Comparison of ENCODE assay signal across 16 mouse cellular contexts in the genomic region with DNA sequence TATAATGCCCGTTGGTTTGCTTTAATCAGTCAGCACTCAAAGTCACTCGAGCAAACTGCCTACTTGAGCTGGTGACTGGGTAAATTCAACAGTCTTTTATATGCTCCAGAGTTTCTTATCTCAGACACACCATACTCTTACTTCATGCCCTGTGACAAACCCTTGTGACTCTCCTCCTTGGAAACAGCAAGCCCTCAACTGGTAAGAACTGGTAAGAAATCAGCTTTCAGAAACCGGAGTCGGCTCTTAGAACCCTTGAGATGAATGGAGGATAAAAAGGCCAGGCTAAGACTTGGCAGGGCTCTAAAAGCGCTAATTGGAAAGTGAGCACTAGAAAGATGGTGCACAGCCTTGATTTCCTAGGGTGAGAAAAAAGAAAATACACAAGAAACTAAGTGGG.
DNase-seq lines count a peak whose midpoint lies in the region; ATAC-seq and TF ChIP-seq lines count a peak whose summit lies in the region.
"Had no signal": no experiment of that assay in that cellular context is flagged by ENCODE, and none has a peak within 500 bp of the region (broad histone marks: within the 10 kb centered on the region; RNA-seq: fewer than 3 reads in every experiment).

No protein-coding gene starts in this region.

- ATAC-seq in forebrain, embryonic 16.5 days: peak; percentile 84
- peak; percentile 73 for ATAC-seq in lung, embryonic 16.5 days (ENCODE audit: low read depth)
- no peak for ATAC-seq in stomach, postnatal 0 days (ENCODE audit: low FRiP score, low TSS enrichment)
- ATAC-seq: inflammation-experienced regulatory T-cells, adult 6 months had no signal

- WGBS in forebrain, embryonic 16.5 days: 33% methylated on average over 5 of the region's 5 CpGs
- 37% methylated on average over 5 of the region's 5 CpGs for WGBS in lung, embryonic 16.5 days
- 51% methylated on average over 5 of the region's 5 CpGs for WGBS in stomach, postnatal 0 days

- H3K9ac ChIP-seq in forebrain, embryonic 16.5 days (replicated peaks; ENCODE audit: low read depth, low read length): no peak overlapping the region
- H3K9ac ChIP-seq in lung, embryonic 16.5 days (ENCODE audit: low read length): no peak overlapping the region
- no peak overlapping the region for H3K9ac ChIP-seq in stomach, postnatal 0 days (ENCODE audit: low read length)
- H3K9ac ChIP-seq: heart, embryonic 15.5 days; limb, embryonic 13.5 days; liver, embryonic 15.5 days; neural tube, embryonic 15.5 days had no signal

- no peaks in the 10 kb centered on the region for H3K36me3 ChIP-seq in forebrain, embryonic 16.5 days (ENCODE audit: control insufficient read depth, insufficient read depth)
- H3K36me3 ChIP-seq in lung, embryonic 16.5 days (ENCODE audit: control insufficient read depth, insufficient read depth, low read length): no peaks in the 10 kb centered on the region
- no peaks in the 10 kb centered on the region for H3K36me3 ChIP-seq in stomach, postnatal 0 days (ENCODE audit: control insufficient read depth, insufficient read depth, low read length)
- H3K36me3 ChIP-seq: heart, embryonic 15.5 days; hindbrain, embryonic 10.5 days; limb, embryonic 13.5 days; liver, embryonic 15.5 days; neural tube, embryonic 15.5 days had no signal

- peaks cover 6% of the 10 kb centered on the region for H3K4me1 ChIP-seq in forebrain, embryonic 16.5 days (replicated peaks; ENCODE audit: control insufficient read depth, insufficient read depth, low read length)
- H3K4me1 ChIP-seq in lung, embryonic 16.5 days (replicated peaks; ENCODE audit: control insufficient read depth, insufficient read depth, low read length): no peaks in the 10 kb centered on the region
- H3K4me1 ChIP-seq in stomach, postnatal 0 days (replicated peaks; ENCODE audit: control insufficient read depth, insufficient read depth): no peaks in the 10 kb centered on the region
- H3K4me1 ChIP-seq: heart, embryonic 15.5 days; hindbrain, embryonic 10.5 days; limb, embryonic 13.5 days; liver, embryonic 15.5 days; neural tube, embryonic 15.5 days had no signal

- no peaks in the 10 kb centered on the region for H3K27me3 ChIP-seq in forebrain, embryonic 16.5 days (replicated peaks; ENCODE audit: control insufficient read depth, insufficient read depth, low read length)
- no peaks in the 10 kb centered on the region for H3K27me3 ChIP-seq in lung, embryonic 16.5 days (ENCODE audit: control insufficient read depth, insufficient read depth, low read depth, low read length)
- H3K27me3 ChIP-seq in stomach, postnatal 0 days (ENCODE audit: control insufficient read depth, insufficient read depth, low read length): no peaks in the 10 kb centered on the region
- H3K27me3 ChIP-seq: heart, embryonic 15.5 days; limb, embryonic 13.5 days; liver, embryonic 15.5 days; neural tube, embryonic 15.5 days had no signal

- no peak overlapping the region for H3K4me2 ChIP-seq in forebrain, embryonic 16.5 days (ENCODE audit: low read length)
- H3K4me2 ChIP-seq in lung, embryonic 16.5 days (ENCODE audit: low read depth, low read length): no peak overlapping the region
- H3K4me2 ChIP-seq in stomach, postnatal 0 days (replicated peaks; ENCODE audit: low read depth): no peak overlapping the region
- H3K4me2 ChIP-seq: heart, embryonic 15.5 days; limb, embryonic 13.5 days; liver, embryonic 15.5 days; midbrain, embryonic 11.5 days; neural tube, embryonic 15.5 days had no signal

- H3K27ac ChIP-seq in layer of hippocampus, adult 2 months: peak overlapping the region; percentile 80
- no peak overlapping the region for H3K27ac ChIP-seq in forebrain, embryonic 16.5 days (ENCODE audit: low read length)
- no peak overlapping the region for H3K27ac ChIP-seq in lung, embryonic 16.5 days (ENCODE audit: low read length)
- H3K27ac ChIP-seq in stomach, postnatal 0 days (replicated peaks): no peak overlapping the region
- H3K27ac ChIP-seq: heart, embryonic 15.5 days; hindbrain, embryonic 10.5 days; limb, embryonic 13.5 days; liver, embryonic 15.5 days; neural tube, embryonic 15.5 days had no signal

- no peaks in the 10 kb centered on the region for H3K9me3 ChIP-seq in forebrain, embryonic 16.5 days (ENCODE audit: control insufficient read depth, low read length)
- no peaks in the 10 kb centered on the region for H3K9me3 ChIP-seq in lung, embryonic 16.5 days (ENCODE audit: control insufficient read depth, low read length)
- no peaks in the 10 kb centered on the region for H3K9me3 ChIP-seq in stomach, postnatal 0 days (ENCODE audit: control insufficient read depth, low read length)
- H3K9me3 ChIP-seq: heart, embryonic 15.5 days; hindbrain, embryonic 10.5 days; limb, embryonic 13.5 days; liver, embryonic 15.5 days; neural tube, embryonic 15.5 days had no signal

- H3K4me3 ChIP-seq in layer of hippocampus, adult 2 months: no peak overlapping the region
- H3K4me3 ChIP-seq in forebrain, embryonic 16.5 days (replicated peaks; ENCODE audit: low read length): no peak overlapping the region
- no peak overlapping the region for H3K4me3 ChIP-seq in lung, embryonic 16.5 days (ENCODE audit: low read length)
- no peak overlapping the region for H3K4me3 ChIP-seq in stomach, postnatal 0 days (ENCODE audit: low read depth, low read length)
- H3K4me3 ChIP-seq: heart, embryonic 15.5 days; hindbrain, embryonic 10.5 days; limb, embryonic 13.5 days; liver, embryonic 15.5 days; neural tube, embryonic 15.5 days had no signal

- DNase-seq in layer of hippocampus, adult 2 months (ENCODE audit: low spot score in 2 of 2): peak; percentile 20 to 48
- DNase-seq in layer of hippocampus, postnatal 25 days (ENCODE audit: extremely low spot score in 1 of 2, low spot score in 1 of 2): no peak
- peak; percentile 7 for DNase-seq in brain, adult 2 months (ENCODE audit: low read depth, low spot score)
- DNase-seq in embryo, embryonic 10.5 days (ENCODE audit: low spot score): no peak
- no peak for DNase-seq in stomach, postnatal 0 days (ENCODE audit: low spot score)
- DNase-seq: adrenal gland, adult 2 months; cerebellum, adult 9-10 months had no signal

- no peak for TF ChIP-seq CTCF in layer of hippocampus, adult 2 months (conservative IDR thresholded peaks at IDR 0.05)
- TF ChIP-seq CTCF in stomach, postnatal 0 days (IDR thresholded peaks at IDR 0.05; ENCODE audit: low read depth): no peak

- no peak for TF ChIP-seq EP300 in stomach, postnatal 0 days (optimal IDR thresholded peaks at IDR 0.05)

Comparison
In these comparisons a context has a peak if more than half of its experiments do, and no peak if none do; other contexts are left out.
1. DNase-seq: peak in layer of hippocampus, adult 2 months (2 of 2) and brain, adult 2 months (single experiment); none in layer of hippocampus, postnatal 25 days (0 of 2), embryo, embryonic 10.5 days (single experiment) and stomach, postnatal 0 days (single experiment).